Mouse (Mus musculus) adrenal gland, adult 10 weeks (tissue): ENCODE measurements around the gene Vmn1r174. TPM values are rescaled to one million over a fixed set of nuclear protein-coding genes. Genes with fewer than 3 reads are reported as not detected.

Experiments
- polyA plus RNA-seq: library from polyadenylated mRNA; stranded (reverse); fragments of 350-450 nt; fragmentation: Illumina TruSeq; extraction: RNeasy Lipid Tissue Mini Kit (QIAGEN cat#74804); gene quantifications from one replicate; pipeline ENCODE4 v1.2.3, GENCODE M21; 2014; ENCODE audit warnings: low read depth, low replicate concordance

Gene Vmn1r174
- not detected for polyA plus RNA-seq

GRCm38 (mm10) chr7:23751970-23752369, at the start of gene Vmn1r174:
TSS of gene Vmn1r174 (plus strand) at chr7:23752270.

GRCm38 (mm10) chr7:23810543-23810942, 58.5 kb downstream of the Vmn1r174 start, which contains the start of gene Vmn1r175:
TSS of gene Vmn1r175 (minus strand) at chr7:23810643.

Other genes starting within 250 kb of the Vmn1r174 start
- gene Vmn1r167, start 245.1 kb upstream of the Vmn1r174 start, polyA plus RNA-seq, result not detected
- gene Vmn1r168, start 212.5 kb upstream of the Vmn1r174 start, polyA plus RNA-seq, result not detected
- gene Vmn1r169, start 176.7 kb upstream of the Vmn1r174 start, polyA plus RNA-seq, result not detected
- not detected for gene Vmn1r170, start 146.1 kb upstream of the Vmn1r174 start, polyA plus RNA-seq
- not detected for gene Vmn1r171, start 121.5 kb upstream of the Vmn1r174 start, polyA plus RNA-seq
- gene Vmn1r172, start 94.0 kb upstream of the Vmn1r174 start, polyA plus RNA-seq, result not detected
- gene Vmn1r173, start 51.6 kb upstream of the Vmn1r174 start, polyA plus RNA-seq, result not detected
- gene Vmn1r175, start 58.4 kb downstream of the Vmn1r174 start, polyA plus RNA-seq, result not detected
- gene Vmn1r176, start 85.1 kb downstream of the Vmn1r174 start, polyA plus RNA-seq, result not detected
- not detected for gene Vmn1r177, start 114.2 kb downstream of the Vmn1r174 start, polyA plus RNA-seq
- not detected for gene Vmn1r178, start 139.7 kb downstream of the Vmn1r174 start, polyA plus RNA-seq
- not detected for gene Vmn1r179, start 174.7 kb downstream of the Vmn1r174 start, polyA plus RNA-seq
- not detected for gene Vmn1r180, start 198.4 kb downstream of the Vmn1r174 start, polyA plus RNA-seq
- not detected for gene Vmn1r181, start 222.3 kb downstream of the Vmn1r174 start, polyA plus RNA-seq
- not detected for gene V1rd19, start 249.4 kb downstream of the Vmn1r174 start, polyA plus RNA-seq